ENCODE assay signal across 30 mouse cellular contexts in genomic region chr13:19482198-19482597, GRCm38 (mm10).
"Had no signal": no experiment of that assay in that cellular context is flagged by ENCODE, and none has a peak within 500 bp of the region (broad histone marks: within the 10 kb centered on the region; RNA-seq: fewer than 3 reads in every experiment).

No protein-coding gene starts in this region.

- H3K4me2 ChIP-seq: limb, embryonic 12.5 days; limb, embryonic 13.5 days; limb, embryonic 15.5 days; liver, embryonic 11.5 days; liver, embryonic 12.5 days; liver, embryonic 13.5 days; liver, embryonic 15.5 days; lung, embryonic 14.5 days; lung, embryonic 15.5 days; midbrain, embryonic 11.5 days; midbrain, embryonic 12.5 days; midbrain, embryonic 13.5 days had no signal

- H3K9me3 ChIP-seq: limb, embryonic 10.5 days; limb, embryonic 12.5 days; limb, embryonic 13.5 days; limb, embryonic 15.5 days; liver, embryonic 12.5 days; liver, embryonic 13.5 days; liver, embryonic 15.5 days; lung, embryonic 15.5 days; megakaryocyte, embryonic 14.5 days; midbrain, embryonic 10.5 days; midbrain, embryonic 12.5 days; midbrain, embryonic 13.5 days had no signal

- ATAC-seq: liver, embryonic 12.5 days; liver, postnatal 0 days; lung, postnatal 0 days; midbrain, embryonic 13.5 days; midbrain, embryonic 16.5 days had no signal

- H3K4me1 ChIP-seq: limb, embryonic 10.5 days; limb, embryonic 12.5 days; limb, embryonic 13.5 days; limb, embryonic 15.5 days; liver, embryonic 12.5 days; liver, embryonic 13.5 days; liver, embryonic 15.5 days; lung, embryonic 15.5 days; megakaryocyte, embryonic 14.5 days; midbrain, embryonic 10.5 days; midbrain, embryonic 12.5 days; midbrain, embryonic 13.5 days had no signal

- H3K27ac ChIP-seq: left cerebral cortex, adult 2 months; limb, embryonic 10.5 days; limb, embryonic 12.5 days; limb, embryonic 13.5 days; limb, embryonic 15.5 days; liver, embryonic 12.5 days; liver, embryonic 13.5 days; liver, embryonic 14.5 days; liver, embryonic 15.5 days; lung, embryonic 15.5 days; macrophage; midbrain, embryonic 10.5 days; midbrain, embryonic 12.5 days; midbrain, embryonic 13.5 days had no signal

- H3K27me3 ChIP-seq: limb, embryonic 12.5 days; limb, embryonic 13.5 days; limb, embryonic 15.5 days; liver, embryonic 12.5 days; liver, embryonic 13.5 days; liver, embryonic 15.5 days; lung, embryonic 15.5 days; megakaryocyte, embryonic 14.5 days; midbrain, embryonic 12.5 days; midbrain, embryonic 13.5 days had no signal

- H3K4me3 ChIP-seq: left cerebral cortex, adult 2 months; limb, embryonic 10.5 days; limb, embryonic 12.5 days; limb, embryonic 13.5 days; limb, embryonic 15.5 days; liver, embryonic 12.5 days; liver, embryonic 13.5 days; liver, embryonic 15.5 days; lung, embryonic 15.5 days; megakaryocyte, embryonic 14.5 days; midbrain, embryonic 10.5 days; midbrain, embryonic 12.5 days; midbrain, embryonic 13.5 days; myocyte had no signal

- DNase-seq: left cerebral cortex, postnatal 4 days; liver; liver, embryonic 13.5 days; liver, postnatal 0 days; lung, adult 18-20 months; lung, adult 2 months; lung, embryonic 14.5 days; lung, postnatal 10 days; lung, postnatal 14 days; lung, postnatal 36 days; midbrain, embryonic 14.5 days had no signal

- H3K36me3 ChIP-seq: limb, embryonic 10.5 days; limb, embryonic 12.5 days; limb, embryonic 13.5 days; limb, embryonic 15.5 days; liver, embryonic 12.5 days; liver, embryonic 13.5 days; liver, embryonic 15.5 days; lung, embryonic 15.5 days; midbrain, embryonic 10.5 days; midbrain, embryonic 12.5 days; midbrain, embryonic 13.5 days had no signal

- H3K9ac ChIP-seq: limb, embryonic 12.5 days; limb, embryonic 13.5 days; limb, embryonic 15.5 days; liver, embryonic 12.5 days; liver, embryonic 13.5 days; liver, embryonic 14.5 days; liver, embryonic 15.5 days; liver, postnatal 0 days; lung, embryonic 14.5 days; lung, embryonic 15.5 days; midbrain, embryonic 12.5 days; midbrain, embryonic 13.5 days had no signal
